Mouse (Mus musculus) lung, embryonic 14.5 days (tissue): ENCODE results near the gene Ltf. TPM values are rescaled to one million over a fixed set of nuclear protein-coding genes. Genes with fewer than 3 reads are reported as not detected.

Source experiments
- ATAC-seq: fragments of 200-750 bp; cut with Nextera tagmentation; 2 replicates; pipeline ENCODE4 v1.8.0; 2017; ENCODE audit warnings: mild to moderate bottlenecking, moderate TSS enrichment, moderate library complexity; ENCODE audit not compliant: insufficient read depth
- DNase-seq: peaks from one replicate; pipeline ENCODE4 v3.0.0-alpha.2; 2015
- H3K27ac ChIP-seq: fragments of 300-500 bp; sonication (generic); 2 replicates; pipeline ENCODE4 v1.5.1; 2014; ENCODE audit warnings: low read depth, mild to moderate bottlenecking, moderate library complexity
- H3K27me3 ChIP-seq: fragments of 300-500 bp; sonication (generic); 2 replicates; pipeline ENCODE4 v1.6.1; 2014; ENCODE audit warnings: low read length, control low read depth; ENCODE audit not compliant: insufficient read depth
- H3K36me3 ChIP-seq: fragments of 300-500 bp; sonication (generic); 2 replicates; pipeline ENCODE4 v1.6.1; 2014; ENCODE audit warnings: control low read depth; ENCODE audit not compliant: insufficient read depth
- H3K4me1 ChIP-seq: fragments of 300-500 bp; sonication (generic); 2 replicates; pipeline ENCODE4 v1.6.1; 2014; ENCODE audit warnings: antibody characterized with exemption, control low read depth; ENCODE audit not compliant: insufficient read depth
- H3K4me2 ChIP-seq: fragments of 300-500 bp; sonication (generic); 2 replicates; pipeline ENCODE4 v1.6.1; 2014; ENCODE audit warnings: mild to moderate bottlenecking
- H3K4me3 ChIP-seq: fragments of 300-500 bp; sonication (generic); 2 replicates; pipeline ENCODE4 v1.5.1; 2014; ENCODE audit warnings: low read depth, low read length
- H3K9ac ChIP-seq: fragments of 300-500 bp; sonication (generic); 2 replicates; pipeline ENCODE4 v1.6.1; 2014
- H3K9me3 ChIP-seq: fragments of 300-500 bp; sonication (generic); 2 replicates; pipeline ENCODE4 v1.6.1; 2016; ENCODE audit warnings: low read depth, low read length, control low read depth
- CTCF ChIP-seq: IDR thresholded peaks from 2 replicates; pipeline ENCODE4 v1.5.1; 2016; ENCODE audit warnings: antibody characterized with exemption, low read depth
- WGBS: fragments of 180-500 bp; shearing (Covaris S2); extraction: QIAGEN DNeasy Blood & Tissue Kit; methylation state at CpG from one replicate; pipeline ENCODE4 v1.1.7; 2014; 5-methylcytosine and 5-hydroxymethylcytosine counted together
- polyA plus RNA-seq: library from polyadenylated mRNA; unstranded; fragments of >200 nt; fragmentation: Nextera tagmentation; extraction: Ambion mirVana; gene quantifications from 2 replicates; pipeline ENCODE4 v1.2.1, GENCODE M21; 2014

The Ltf gene
- polyA plus RNA-seq, 1 experiment from 2014 or later, result 0.17 TPM

- Histone ChIP-seq H3K27ac (no peak overlapping the region), H3K36me3 (no peaks in the 10 kb centered on the region), H3K4me2 (no peak overlapping the region), H3K9ac (no peak overlapping the region), H3K9me3 (no peaks in the 10 kb centered on the region), H3K4me3 (no peak overlapping the region), H3K4me1 (no peaks in the 10 kb centered on the region), H3K27me3 (no peaks in the 10 kb centered on the region)
- ATAC-seq (no peak), DNase-seq (no peak)
- WGBS, result 68% methylated on average over 12 of the region's 12 CpGs
- no peak for TF ChIP-seq CTCF
These were observed 17.4 kb upstream of the Ltf start for GRCm38 (mm10) chr9:111001621-111002020.

GRCm38 (mm10) chr9:111003279-111003678 is 15.8 kb upstream of the Ltf start:
- no peak overlapping the region for H3K9ac ChIP-seq
- no peak overlapping the region for H3K27ac ChIP-seq
- H3K4me3 ChIP-seq, result no peak overlapping the region
- no peak for DNase-seq
- H3K4me2 ChIP-seq, result no peak overlapping the region
- H3K36me3 ChIP-seq, result no peaks in the 10 kb centered on the region
- H3K9me3 ChIP-seq, result no peaks in the 10 kb centered on the region
- WGBS, result 86% methylated on average over 9 of the region's 9 CpGs
- no peak for ATAC-seq
- no peaks in the 10 kb centered on the region for H3K4me1 ChIP-seq
- no peak for TF ChIP-seq CTCF
- no peaks in the 10 kb centered on the region for H3K27me3 ChIP-seq

- Histone ChIP-seq H3K4me2 (no peak overlapping the region), H3K9me3 (no peaks in the 10 kb centered on the region), H3K4me3 (no peak overlapping the region), H3K27ac (no peak overlapping the region), H3K9ac (no peak overlapping the region), H3K27me3 (no peaks in the 10 kb centered on the region), H3K4me1 (no peaks in the 10 kb centered on the region), H3K36me3 (no peaks in the 10 kb centered on the region)
- no peak for DNase-seq
- 87% methylated on average over 2 of the region's 2 CpGs for WGBS
- no peak for TF ChIP-seq CTCF
- ATAC-seq, result no peak
These were observed 12.5 kb upstream of the Ltf start for GRCm38 (mm10) chr9:111006544-111006943.

- no peak overlapping the region for H3K4me3 ChIP-seq
- H3K9ac ChIP-seq, result no peak overlapping the region
- 65% methylated on average over 3 of the region's 3 CpGs for WGBS
- no peak for DNase-seq
- no peak overlapping the region for H3K27ac ChIP-seq
- H3K4me1 ChIP-seq, result no peaks in the 10 kb centered on the region
- TF ChIP-seq CTCF, result no peak
- H3K27me3 ChIP-seq, result no peaks in the 10 kb centered on the region
- H3K9me3 ChIP-seq, result no peaks in the 10 kb centered on the region
- H3K4me2 ChIP-seq, result no peak overlapping the region
- no peaks in the 10 kb centered on the region for H3K36me3 ChIP-seq
- ATAC-seq, result no peak
These were observed 9.3 kb upstream of the Ltf start for GRCm38 (mm10) chr9:111009763-111010162.

GRCm38 (mm10) chr9:111011550-111011949 is 7.5 kb upstream of the Ltf start:
- Histone ChIP-seq H3K27ac (no peak overlapping the region), H3K9ac (no peak overlapping the region), H3K36me3 (no peaks in the 10 kb centered on the region), H3K27me3 (no peaks in the 10 kb centered on the region), H3K4me2 (no peak overlapping the region), H3K9me3 (no peaks in the 10 kb centered on the region), H3K4me3 (no peak overlapping the region), H3K4me1 (no peaks in the 10 kb centered on the region)
- no peak for ATAC-seq
- WGBS, result 80% methylated on average over 9 of the region's 9 CpGs
- TF ChIP-seq CTCF, result no peak
- no peak for DNase-seq

- no peak overlapping the region for H3K27ac ChIP-seq
- H3K36me3 ChIP-seq, result no peaks in the 10 kb centered on the region
- H3K4me2 ChIP-seq, result no peak overlapping the region
- no peak overlapping the region for H3K4me3 ChIP-seq
- ATAC-seq (no peak), DNase-seq (no peak)
- no peaks in the 10 kb centered on the region for H3K4me1 ChIP-seq
- H3K9ac ChIP-seq, result no peak overlapping the region
- no peaks in the 10 kb centered on the region for H3K9me3 ChIP-seq
- no peaks in the 10 kb centered on the region for H3K27me3 ChIP-seq
- WGBS, result 69% methylated on average over 3 of the region's 3 CpGs
- no peak for TF ChIP-seq CTCF
These were observed 7.0 kb upstream of the Ltf start for GRCm38 (mm10) chr9:111012041-111012440.

GRCm38 (mm10) chr9:111015658-111016057 is 3.4 kb upstream of the Ltf start:
- Histone ChIP-seq H3K4me2 (no peak overlapping the region), H3K4me3 (no peak overlapping the region), H3K27ac (no peak overlapping the region), H3K9ac (no peak overlapping the region), H3K36me3 (no peaks in the 10 kb centered on the region), H3K9me3 (no peaks in the 10 kb centered on the region), H3K27me3 (no peaks in the 10 kb centered on the region), H3K4me1 (no peaks in the 10 kb centered on the region)
- ATAC-seq, result no peak
- 80% methylated on average over 4 of the region's 4 CpGs for WGBS
- DNase-seq, result no peak
- peak; percentile 23; the same call in 1 of the 2 replicates for TF ChIP-seq CTCF

GRCm38 (mm10) chr9:111026791-111027190 is 7.7 kb downstream of the Ltf start:
- Histone ChIP-seq H3K4me2 (no peak overlapping the region), H3K27ac (no peak overlapping the region), H3K36me3 (no peaks in the 10 kb centered on the region), H3K27me3 (no peaks in the 10 kb centered on the region), H3K9me3 (no peaks in the 10 kb centered on the region), H3K9ac (no peak overlapping the region), H3K4me3 (no peak overlapping the region), H3K4me1 (no peaks in the 10 kb centered on the region)
- TF ChIP-seq CTCF, result no peak
- 83% methylated on average over 10 of the region's 10 CpGs for WGBS
- ATAC-seq (no peak), DNase-seq (no peak)
